Mouse (Mus musculus): Measurements from ENCODE around the gene S100a6. TPM values are rescaled to one million over a fixed set of nuclear protein-coding genes. Genes with fewer than 3 reads are reported as not detected.

The S100a6 gene
- polyA plus RNA-seq, 1 experiment: 1.3 TPM

DNA sequence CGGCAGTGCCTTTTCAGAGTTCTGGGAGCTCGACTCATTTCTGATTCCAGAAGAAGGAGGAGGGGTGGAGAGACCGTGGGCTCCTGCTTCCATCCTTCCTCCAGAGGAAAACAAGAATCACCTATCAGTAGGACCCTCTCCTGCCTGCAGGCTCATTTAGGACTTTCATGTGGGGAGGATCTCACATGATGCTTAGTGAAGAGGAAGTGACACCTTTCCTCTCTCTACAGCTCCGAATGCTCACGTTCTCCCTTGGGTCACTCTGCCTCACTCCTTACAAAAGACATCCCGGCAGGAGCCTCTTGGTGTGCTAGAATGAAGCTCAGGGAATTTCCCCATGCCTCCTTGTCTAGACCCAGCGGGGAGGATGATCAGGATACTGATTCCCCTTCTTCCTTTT is 8.9 kb downstream of the S100a6 start:
- no peaks in the 10 kb centered on the region for H3K9me3 ChIP-seq
- peaks cover 28% of the 10 kb centered on the region for H3K27me3 ChIP-seq (replicated peaks)
- peaks cover 2% of the 10 kb centered on the region; the same call in 1 of the 2 replicates for H3K4me1 ChIP-seq
- TF ChIP-seq FLI1 (IDR thresholded peaks at IDR 0.05; ENCODE audit: low read length) (no peak), GATA1 (IDR thresholded peaks at IDR 0.05; ENCODE audit: borderline replicate concordance, low read length) (no peak)
- H3K36me3 ChIP-seq (replicated peaks; ENCODE audit: low read length): no peaks in the 10 kb centered on the region
- no peak overlapping the region for H3K4me3 ChIP-seq (replicated peaks)

DNA sequence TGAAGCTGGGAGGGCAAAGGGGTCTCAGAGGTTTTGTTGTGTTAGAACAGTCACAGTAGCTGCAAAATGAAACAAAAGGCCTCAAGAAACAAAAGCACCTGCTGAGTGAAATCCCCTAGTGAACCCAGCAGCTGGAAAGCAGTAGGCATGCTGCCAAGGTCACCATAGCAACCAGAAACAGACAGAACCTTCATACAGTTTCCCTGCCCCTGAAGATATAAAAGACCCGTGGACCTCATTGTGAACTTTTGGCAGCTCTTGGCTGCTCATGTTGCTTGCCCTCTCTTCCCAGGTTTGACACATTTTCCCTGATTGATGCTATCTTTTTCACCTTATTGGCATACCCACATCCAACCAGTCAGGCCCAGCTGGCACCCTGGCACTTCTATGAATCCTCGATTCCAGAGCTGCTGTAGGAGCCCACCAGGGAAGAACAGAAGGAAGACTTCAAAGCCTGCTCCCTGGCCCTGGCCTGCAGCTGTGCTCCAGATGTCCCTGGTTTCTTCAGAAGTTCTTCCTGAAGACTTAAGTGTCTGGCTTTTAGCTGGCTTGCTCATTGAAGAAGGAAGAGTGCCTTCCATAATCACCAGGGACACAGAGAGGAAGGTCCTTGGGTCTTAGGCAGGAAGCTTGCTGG is 10.9 kb downstream of the S100a6 start:
- Histone ChIP-seq H3K4me3 (replicated peaks) (no peak overlapping the region), H3K27me3 (replicated peaks) (peaks cover 31% of the 10 kb centered on the region), H3K4me1 (peaks cover 2% of the 10 kb centered on the region; the same call in 1 of the 2 replicates), H3K36me3 (replicated peaks; ENCODE audit: low read length) (no peaks in the 10 kb centered on the region), H3K9me3 (no peaks in the 10 kb centered on the region)
- TF ChIP-seq GATA1 (IDR thresholded peaks at IDR 0.05; ENCODE audit: borderline replicate concordance, low read length) (no peak), FLI1 (IDR thresholded peaks at IDR 0.05; ENCODE audit: low read length) (no peak)

DNA sequence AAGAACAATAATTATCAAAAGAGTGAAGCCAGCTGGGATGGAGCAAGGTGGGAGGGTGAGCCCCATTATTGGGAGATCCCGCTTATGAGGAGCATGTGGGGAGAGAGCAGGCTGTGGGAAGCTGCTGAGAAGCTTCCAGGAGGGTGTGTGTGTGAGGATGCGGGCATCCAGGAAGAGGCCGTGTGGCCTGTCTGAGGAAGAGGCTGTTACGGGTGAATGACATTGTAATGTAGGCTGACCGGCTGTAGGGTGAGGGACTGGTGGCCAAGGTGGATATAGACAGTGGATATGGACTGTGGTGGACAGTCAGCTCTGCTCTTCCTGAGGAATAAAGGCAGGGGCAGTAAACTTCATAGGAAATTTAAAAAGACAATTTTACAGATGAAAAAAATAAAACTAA is 12.8 kb downstream of the S100a6 start:
- Histone ChIP-seq H3K4me1 (peaks cover 2% of the 10 kb centered on the region; the same call in 1 of the 2 replicates), H3K9me3 (no peaks in the 10 kb centered on the region), H3K36me3 (replicated peaks; ENCODE audit: low read length) (no peaks in the 10 kb centered on the region), H3K27me3 (replicated peaks) (peaks cover 31% of the 10 kb centered on the region), H3K4me3 (replicated peaks) (no peak overlapping the region)
- TF ChIP-seq GATA1 (IDR thresholded peaks at IDR 0.05; ENCODE audit: borderline replicate concordance, low read length) (no peak), FLI1 (IDR thresholded peaks at IDR 0.05; ENCODE audit: low read length) (no peak)

DNA sequence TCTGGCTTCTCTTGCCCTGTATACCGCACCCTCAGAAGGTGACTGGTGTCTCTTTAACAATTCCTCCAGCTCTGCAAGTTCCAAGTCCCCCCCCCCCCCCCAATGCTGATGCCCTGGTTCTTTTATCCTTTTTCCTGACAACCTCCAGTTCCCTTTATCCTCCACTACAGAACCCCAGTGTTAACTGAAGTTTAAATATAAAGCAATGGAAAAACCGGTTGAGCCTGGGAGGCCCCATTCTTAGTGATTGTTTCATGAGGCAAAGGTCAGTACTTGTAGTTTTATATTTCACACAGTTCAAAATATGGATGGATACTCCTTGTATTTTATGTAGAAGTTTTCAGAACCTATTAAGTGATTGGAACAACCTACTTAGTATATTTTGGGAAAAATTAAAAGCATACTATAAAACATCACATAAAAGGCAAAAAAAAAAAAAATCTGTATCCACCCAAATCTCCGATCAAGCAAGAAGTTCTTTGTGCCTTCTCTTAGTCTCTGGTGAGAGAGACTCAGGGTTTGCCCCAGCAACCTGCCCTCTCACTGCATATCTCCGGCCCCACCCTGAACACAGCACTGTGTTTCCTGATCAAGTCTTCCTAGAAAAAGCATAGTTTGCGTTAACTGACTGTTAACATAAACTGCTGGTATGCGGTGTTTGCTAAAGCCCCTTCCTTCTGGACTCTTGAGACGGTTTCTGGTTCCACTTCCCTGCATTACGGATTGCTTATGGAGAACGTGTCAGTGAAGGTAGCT is 13.8 kb downstream of the S100a6 start:
- peaks cover 27% of the 10 kb centered on the region for H3K27me3 ChIP-seq (replicated peaks)
- H3K36me3 ChIP-seq (replicated peaks; ENCODE audit: low read length): no peaks in the 10 kb centered on the region
- H3K4me3 ChIP-seq (replicated peaks): no peak overlapping the region
- peaks cover 2% of the 10 kb centered on the region; the same call in 1 of the 2 replicates for H3K4me1 ChIP-seq
- TF ChIP-seq FLI1 (IDR thresholded peaks at IDR 0.05; ENCODE audit: low read length) (no peak), GATA1 (IDR thresholded peaks at IDR 0.05; ENCODE audit: borderline replicate concordance, low read length) (no peak)
- H3K9me3 ChIP-seq: no peaks in the 10 kb centered on the region

DNA sequence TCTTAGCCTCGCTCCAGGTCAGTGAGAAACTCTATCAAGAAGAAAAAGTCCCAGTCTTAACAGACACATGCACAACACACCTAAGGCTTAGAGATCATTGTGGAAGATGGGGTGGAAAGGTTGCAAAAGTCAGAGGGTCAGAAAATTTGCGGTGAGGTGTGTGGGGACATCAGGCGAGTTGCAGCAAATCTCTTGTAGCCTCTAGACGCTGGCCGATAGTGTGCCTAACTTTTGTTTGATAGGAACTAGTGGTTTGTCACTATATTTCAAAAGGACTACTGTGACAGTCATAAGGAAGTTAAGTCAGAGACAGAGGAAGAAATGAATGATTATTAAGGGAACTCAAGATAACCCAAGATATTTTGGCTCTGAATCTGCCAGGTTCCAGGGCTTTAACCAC is 14.7 kb downstream of the S100a6 start:
- Histone ChIP-seq H3K9me3 (no peaks in the 10 kb centered on the region), H3K36me3 (replicated peaks; ENCODE audit: low read length) (no peaks in the 10 kb centered on the region), H3K4me1 (no peaks in the 10 kb centered on the region; the same call in 1 of the 2 replicates), H3K27me3 (replicated peaks) (peaks cover 22% of the 10 kb centered on the region), H3K4me3 (replicated peaks) (no peak overlapping the region)
- TF ChIP-seq FLI1 (IDR thresholded peaks at IDR 0.05; ENCODE audit: low read length): no peak
- no peak for TF ChIP-seq GATA1 (IDR thresholded peaks at IDR 0.05; ENCODE audit: borderline replicate concordance, low read length)

DNA sequence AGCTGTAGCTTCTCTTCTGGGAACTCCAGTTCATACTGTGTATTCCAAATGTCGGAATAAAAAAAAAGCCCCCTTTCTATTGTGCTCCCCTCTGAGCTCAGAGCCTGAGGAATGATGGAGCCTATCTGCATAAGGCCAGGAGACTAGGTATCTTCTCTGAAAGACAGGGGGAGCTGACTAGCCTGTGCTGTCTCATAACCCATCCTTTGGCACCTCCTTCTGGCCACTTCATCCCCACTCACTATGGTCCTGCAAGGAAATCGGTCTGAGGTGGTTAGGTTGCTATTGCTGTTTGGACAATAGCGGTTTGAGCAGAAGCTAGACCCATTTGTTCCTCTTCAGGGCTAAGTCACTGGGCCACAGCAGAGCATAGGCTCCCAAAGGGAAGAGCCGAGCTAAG is 15.1 kb downstream of the S100a6 start:
- H3K36me3 ChIP-seq (replicated peaks; ENCODE audit: low read length): no peaks in the 10 kb centered on the region
- peaks cover 20% of the 10 kb centered on the region for H3K27me3 ChIP-seq (replicated peaks)
- H3K4me3 ChIP-seq (replicated peaks): no peak overlapping the region
- TF ChIP-seq FLI1 (IDR thresholded peaks at IDR 0.05; ENCODE audit: low read length) (no peak), GATA1 (IDR thresholded peaks at IDR 0.05; ENCODE audit: borderline replicate concordance, low read length) (no peak)
- no peaks in the 10 kb centered on the region; the same call in 1 of the 2 replicates for H3K4me1 ChIP-seq
- no peaks in the 10 kb centered on the region for H3K9me3 ChIP-seq

DNA sequence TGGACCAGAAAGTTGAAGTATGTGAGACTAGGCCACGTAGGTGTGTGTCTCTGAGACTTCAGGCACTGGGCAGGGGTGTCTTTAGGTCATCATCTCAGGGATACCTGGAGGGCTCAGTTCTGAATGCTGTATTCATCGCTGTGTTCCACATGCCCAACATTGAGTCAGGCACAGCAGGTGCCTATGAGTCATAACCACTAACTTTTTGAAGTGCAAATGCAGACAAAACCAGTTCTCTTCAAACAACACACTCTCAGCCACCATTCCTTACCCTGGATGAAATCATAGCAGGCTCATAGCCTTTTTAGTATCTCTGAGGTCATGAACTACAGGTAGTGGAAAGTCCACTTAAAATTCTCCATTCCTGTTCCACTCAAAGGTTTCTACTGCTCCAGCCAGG is 16.6 kb downstream of the S100a6 start:
- Histone ChIP-seq H3K4me3 (replicated peaks) (no peak overlapping the region), H3K36me3 (replicated peaks; ENCODE audit: low read length) (no peaks in the 10 kb centered on the region), H3K9me3 (0 out of 2 replicates have a peak, but pooled peaks cover 4% of the 10 kb centered on the region), H3K27me3 (replicated peaks) (peaks cover 15% of the 10 kb centered on the region), H3K4me1 (no peaks in the 10 kb centered on the region; the same call in 1 of the 2 replicates)
- TF ChIP-seq GATA1 (IDR thresholded peaks at IDR 0.05; ENCODE audit: borderline replicate concordance, low read length) (no peak), FLI1 (IDR thresholded peaks at IDR 0.05; ENCODE audit: low read length) (no peak)

DNA sequence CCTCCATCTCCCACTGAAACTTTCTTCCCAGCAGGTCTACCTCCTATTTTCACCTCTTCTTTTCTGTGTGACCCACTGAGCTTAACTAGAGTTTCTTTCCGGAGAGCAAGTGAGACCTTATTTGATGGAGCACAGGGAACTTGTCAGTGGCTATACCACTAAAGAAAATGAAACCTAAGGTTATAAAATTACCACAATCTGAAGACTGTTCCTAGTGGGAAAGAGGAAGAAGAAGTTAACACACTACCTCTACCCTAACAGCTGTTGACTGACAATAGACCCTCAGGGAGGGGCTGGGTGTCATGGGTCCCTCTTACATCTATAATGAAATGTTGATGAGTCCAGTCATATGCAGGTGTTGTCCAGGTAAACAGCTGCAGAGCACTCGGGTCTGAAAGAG is 19.3 kb downstream of the S100a6 start:
- Histone ChIP-seq H3K4me3 (replicated peaks) (no peak overlapping the region), H3K4me1 (no peaks in the 10 kb centered on the region), H3K9me3 (0 out of 2 replicates have a peak, but pooled peaks cover 4% of the 10 kb centered on the region), H3K36me3 (replicated peaks; ENCODE audit: low read length) (no peaks in the 10 kb centered on the region), H3K27me3 (replicated peaks) (peaks cover 6% of the 10 kb centered on the region)
- TF ChIP-seq FLI1 (IDR thresholded peaks at IDR 0.05; ENCODE audit: low read length) (no peak), GATA1 (IDR thresholded peaks at IDR 0.05; ENCODE audit: borderline replicate concordance, low read length) (no peak)

DNA sequence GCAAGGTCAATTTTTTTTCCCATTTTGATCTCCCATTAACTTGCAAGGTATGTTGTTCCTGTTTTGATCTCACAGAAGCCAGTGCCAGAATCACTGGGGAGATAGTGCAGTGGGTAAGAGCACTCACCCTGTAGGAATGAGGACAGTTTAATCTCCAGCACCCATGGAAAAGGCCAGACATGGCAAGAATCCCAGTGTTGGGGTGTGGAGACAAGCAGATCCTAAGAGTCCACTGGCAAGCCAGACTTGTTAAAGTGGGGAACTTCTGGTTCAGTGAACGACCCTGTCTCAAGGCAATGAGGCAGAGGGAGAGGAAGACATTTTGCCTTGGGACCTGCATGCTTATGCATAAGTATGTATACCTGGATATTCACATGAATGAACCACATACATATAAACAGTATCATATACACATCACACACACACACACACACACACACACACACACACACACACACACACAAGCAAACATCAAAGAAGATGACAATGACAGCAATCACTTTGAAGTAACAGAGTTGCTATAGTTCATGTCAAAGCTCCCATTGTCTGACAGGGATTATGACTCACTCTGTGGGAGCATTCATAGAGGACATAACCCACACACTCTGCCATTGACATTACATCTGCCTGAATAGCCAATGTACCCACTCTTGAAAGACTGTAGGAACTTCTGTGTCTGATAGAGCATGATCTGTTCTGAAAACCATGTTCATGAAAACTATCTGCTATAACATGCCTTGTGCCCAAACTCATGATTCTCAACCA is 26.0 kb downstream of the S100a6 start:
- TF ChIP-seq GATA1 (IDR thresholded peaks at IDR 0.05; ENCODE audit: borderline replicate concordance, low read length): no peak
- 0 out of 2 replicates have a peak, but pooled peaks cover 1% of the 10 kb centered on the region for H3K9me3 ChIP-seq
- H3K4me3 ChIP-seq (replicated peaks): no peak overlapping the region
- H3K4me1 ChIP-seq: peaks cover 4% of the 10 kb centered on the region; the same call in 1 of the 2 replicates
- peaks cover 4% of the 10 kb centered on the region for H3K27me3 ChIP-seq (replicated peaks)
- no peaks in the 10 kb centered on the region for H3K36me3 ChIP-seq (replicated peaks; ENCODE audit: low read length)

All from megakaryocyte, embryonic 14.5 days (primary cell).